Mouse (Mus musculus): ENCODE measurements at regions not wholly inside any gene's neighbourhood (a gene's known extent, or its start where the extent isn't known, plus 50 kb on each side); places are given as distances from the start of the nearest gene placed in this dataset.

DNA sequence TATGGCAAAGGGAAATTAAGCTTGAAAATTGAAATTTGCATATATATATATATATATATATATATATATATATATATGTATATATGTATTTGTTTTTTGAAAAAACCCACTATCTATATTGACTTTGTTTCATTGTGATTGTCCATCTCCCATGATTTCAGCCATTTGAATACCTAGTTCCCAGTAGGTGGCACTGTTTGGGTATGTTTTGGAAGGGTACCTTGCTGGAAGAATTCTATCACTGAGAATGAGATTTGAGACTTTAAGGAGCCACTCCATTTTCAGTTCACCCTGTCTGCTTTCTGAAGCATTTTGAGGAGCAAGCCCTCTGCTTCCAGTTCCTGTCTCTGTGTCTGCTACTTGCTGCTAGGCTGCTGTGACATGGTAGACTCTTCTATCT lies 72.8 kb upstream of the Ugt8a start:
- no peak overlapping the region for H3K27ac ChIP-seq (replicated peaks)
- no peak overlapping the region for H3K9ac ChIP-seq
- ATAC-seq (ENCODE audit: low FRiP score, low read depth): no peak
- no peak overlapping the region for H3K4me3 ChIP-seq
- no peak overlapping the region for H3K4me2 ChIP-seq
- H3K36me3 ChIP-seq: no peaks in the 10 kb centered on the region
- H3K9me3 ChIP-seq: no peaks in the 10 kb centered on the region
- H3K27me3 ChIP-seq: no peaks in the 10 kb centered on the region
- H3K4me1 ChIP-seq (replicated peaks): no peaks in the 10 kb centered on the region

DNA sequence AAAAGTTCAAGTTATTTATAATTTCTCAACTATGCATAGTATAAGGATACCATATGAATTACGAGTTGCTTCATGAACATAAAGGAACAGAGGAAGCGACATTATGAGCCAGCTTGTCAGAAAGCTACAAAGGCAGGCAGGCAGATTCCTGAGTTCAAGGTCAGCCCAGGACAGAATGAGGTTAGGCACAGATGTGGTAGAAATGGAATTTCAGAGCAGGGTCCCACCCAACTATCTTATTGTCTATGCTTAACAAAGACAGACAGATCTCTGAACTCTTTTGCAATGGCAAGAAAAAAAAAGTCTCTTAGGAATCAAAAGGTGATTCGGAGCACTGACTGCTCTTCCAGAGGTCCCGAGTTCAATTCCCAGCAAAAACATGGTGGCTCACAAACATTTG lies 77.7 kb upstream of the Ugt8a start:
- H3K9ac ChIP-seq: no peak overlapping the region
- no peaks in the 10 kb centered on the region for H3K4me1 ChIP-seq (replicated peaks)
- no peak for ATAC-seq (ENCODE audit: low FRiP score, low read depth)
- WGBS: 93% methylated on average over 4 of the region's 4 CpGs
- no peaks in the 10 kb centered on the region for H3K27me3 ChIP-seq
- H3K4me3 ChIP-seq: no peak overlapping the region
- no peaks in the 10 kb centered on the region for H3K9me3 ChIP-seq
- no peak overlapping the region for H3K4me2 ChIP-seq
- H3K36me3 ChIP-seq: no peaks in the 10 kb centered on the region
- no peak overlapping the region for H3K27ac ChIP-seq (replicated peaks)

DNA sequence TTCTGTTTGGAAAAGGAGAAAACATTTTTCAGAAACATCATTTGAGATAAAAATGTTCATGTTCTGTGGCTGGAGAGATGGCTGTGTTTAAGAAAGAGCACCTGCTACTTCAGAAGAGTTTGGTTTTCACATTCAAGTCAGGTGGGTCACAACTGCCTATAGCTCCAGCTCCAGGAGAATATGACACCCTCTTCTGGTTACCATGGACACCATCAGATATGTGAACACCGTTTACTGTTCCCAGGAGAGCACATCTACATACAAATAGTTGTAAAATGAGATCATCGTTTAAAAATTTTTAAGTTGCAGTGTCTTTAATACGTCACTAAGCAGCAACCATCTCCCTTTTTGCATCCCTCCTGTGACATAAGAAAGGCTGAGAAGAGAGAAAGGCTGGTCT lies 105.9 kb upstream of the Ugt8a start:
- ATAC-seq (ENCODE audit: low FRiP score, low read depth): no peak
- no peaks in the 10 kb centered on the region for H3K27me3 ChIP-seq
- no peak overlapping the region for H3K9ac ChIP-seq
- H3K4me3 ChIP-seq: no peak overlapping the region
- H3K4me1 ChIP-seq (replicated peaks): no peaks in the 10 kb centered on the region
- H3K27ac ChIP-seq (replicated peaks): no peak overlapping the region
- H3K9me3 ChIP-seq: no peaks in the 10 kb centered on the region
- 22% methylated on average over 3 of the region's 3 CpGs for WGBS
- no peaks in the 10 kb centered on the region for H3K36me3 ChIP-seq
- H3K4me2 ChIP-seq: no peak overlapping the region

DNA sequence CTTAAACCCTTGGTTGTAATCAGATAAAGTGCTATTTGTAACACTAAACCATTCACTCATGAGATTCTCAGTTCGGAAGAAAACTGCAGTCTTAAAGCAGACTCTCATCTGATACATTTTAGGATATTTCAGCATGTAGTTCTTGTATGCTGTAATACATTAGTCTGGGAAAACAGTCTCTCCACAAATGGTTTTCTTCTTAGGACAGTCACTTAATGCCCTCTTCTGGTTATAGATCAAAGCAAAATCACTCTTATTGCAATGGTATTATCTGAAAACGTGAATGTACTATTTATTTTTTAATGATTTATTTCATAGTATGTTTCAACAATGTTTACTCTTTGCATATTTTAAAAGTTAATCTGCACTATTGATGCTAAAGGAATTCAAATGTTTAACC lies 106.4 kb upstream of the Ugt8a start:
- H3K27ac ChIP-seq (replicated peaks): no peak overlapping the region
- no peak overlapping the region for H3K4me2 ChIP-seq
- WGBS: 59% methylated on average over 2 of the region's 2 CpGs
- H3K36me3 ChIP-seq: no peaks in the 10 kb centered on the region
- no peak overlapping the region for H3K9ac ChIP-seq
- H3K4me3 ChIP-seq: no peak overlapping the region
- H3K27me3 ChIP-seq: no peaks in the 10 kb centered on the region
- no peaks in the 10 kb centered on the region for H3K9me3 ChIP-seq
- no peak for ATAC-seq (ENCODE audit: low FRiP score, low read depth)
- no peaks in the 10 kb centered on the region for H3K4me1 ChIP-seq (replicated peaks)

DNA sequence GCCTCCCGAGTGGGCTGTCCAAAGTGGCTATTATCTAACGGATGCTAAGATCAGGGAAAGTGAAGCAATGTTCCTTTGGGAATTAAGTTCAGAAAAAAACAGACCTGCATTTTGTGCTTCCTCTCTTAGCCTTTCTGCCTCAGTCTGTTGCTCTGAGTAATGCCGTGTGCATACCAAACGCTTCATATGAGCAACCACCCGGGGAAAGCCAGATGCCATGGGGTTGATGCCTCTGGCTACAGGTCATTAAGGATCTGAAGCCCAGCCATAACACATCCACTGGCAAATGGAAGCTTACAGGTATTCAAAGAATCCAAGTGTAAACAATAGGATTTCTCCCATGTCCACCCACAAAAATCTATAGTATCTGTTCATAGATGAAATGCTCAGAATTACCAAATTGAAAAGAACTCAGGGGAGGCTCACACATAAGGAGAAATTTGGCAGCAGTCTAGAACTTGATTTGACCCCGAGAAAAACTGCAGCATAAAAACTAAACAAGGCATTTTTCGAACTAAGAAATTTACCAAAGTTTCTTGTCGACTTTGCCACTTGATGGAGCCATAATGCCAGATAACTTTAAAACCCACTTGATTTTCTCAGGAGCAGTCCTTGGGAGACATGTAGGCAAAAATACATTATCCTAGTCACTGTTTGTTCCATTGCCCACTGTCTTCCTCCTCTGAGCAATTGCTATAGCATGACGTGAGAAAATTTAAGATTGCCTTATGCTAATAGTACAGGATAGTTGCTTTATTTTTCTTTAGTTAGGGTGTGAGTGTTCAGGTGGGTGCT lies 107.8 kb upstream of the Ugt8a start:
- no peaks in the 10 kb centered on the region for H3K9me3 ChIP-seq
- H3K9ac ChIP-seq: no peak overlapping the region
- no peak overlapping the region for H3K4me3 ChIP-seq
- no peaks in the 10 kb centered on the region for H3K4me1 ChIP-seq (replicated peaks)
- no peak overlapping the region for H3K4me2 ChIP-seq
- no peaks in the 10 kb centered on the region for H3K27me3 ChIP-seq
- 70% methylated on average over 9 of the region's 9 CpGs for WGBS
- no peaks in the 10 kb centered on the region for H3K36me3 ChIP-seq
- no peak overlapping the region for H3K27ac ChIP-seq (replicated peaks)
- no peak for ATAC-seq (ENCODE audit: low FRiP score, low read depth)

DNA sequence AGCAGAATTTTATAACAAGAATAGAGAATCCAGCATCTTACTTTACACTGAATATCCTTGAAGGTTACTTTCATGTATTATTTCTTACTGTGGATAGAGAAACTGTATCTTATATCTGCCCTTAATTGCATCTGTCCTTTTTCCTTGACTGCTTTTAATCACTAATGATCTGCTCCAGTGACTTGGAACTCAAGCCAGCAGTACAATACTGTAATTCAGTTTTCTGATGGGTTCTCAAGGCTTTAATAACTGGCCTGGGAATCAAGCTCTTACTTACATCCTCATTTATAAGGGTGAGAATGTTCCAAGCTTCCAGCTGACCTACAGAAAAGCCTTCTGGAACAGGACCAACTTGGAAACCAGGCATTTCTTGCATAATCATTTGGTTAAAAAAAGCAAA lies 120.2 kb upstream of the Ugt8a start:
- Histone ChIP-seq H3K4me2 (no peak overlapping the region), H3K27me3 (no peaks in the 10 kb centered on the region), H3K9me3 (no peaks in the 10 kb centered on the region), H3K4me1 (replicated peaks) (no peaks in the 10 kb centered on the region), H3K27ac (replicated peaks) (no peak overlapping the region), H3K9ac (no peak overlapping the region), H3K36me3 (no peaks in the 10 kb centered on the region), H3K4me3 (no peak overlapping the region)
- ATAC-seq (ENCODE audit: low FRiP score, low read depth): no peak

DNA sequence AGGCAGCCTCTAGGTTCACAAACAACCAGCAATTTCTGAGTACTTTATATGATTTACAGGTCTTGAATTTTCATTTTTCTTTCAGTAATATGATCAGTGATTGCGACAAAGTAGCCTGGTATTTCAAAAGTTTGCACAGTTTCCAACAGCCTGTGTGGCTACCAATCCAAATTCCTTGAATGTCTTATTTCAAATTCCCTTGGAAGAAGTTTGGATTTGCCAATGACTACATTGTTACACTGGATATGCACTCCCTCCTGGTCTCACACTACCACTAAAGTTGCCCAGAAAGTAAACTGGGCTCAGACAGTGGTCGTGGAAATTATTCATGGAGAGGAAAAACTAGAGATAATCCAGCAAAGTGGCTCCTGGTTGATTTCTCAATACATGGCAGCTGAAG lies 166.7 kb upstream of the Ugt8a start:
- no peak for ATAC-seq (ENCODE audit: low FRiP score, low read depth)
- H3K4me3 ChIP-seq: no peak overlapping the region
- no peaks in the 10 kb centered on the region for H3K4me1 ChIP-seq (replicated peaks)
- no peaks in the 10 kb centered on the region for H3K27me3 ChIP-seq
- no peak overlapping the region for H3K27ac ChIP-seq (replicated peaks)
- no peak overlapping the region for H3K4me2 ChIP-seq
- WGBS: 94% methylated on average over 2 of the region's 2 CpGs
- no peak overlapping the region for H3K9ac ChIP-seq
- no peaks in the 10 kb centered on the region for H3K36me3 ChIP-seq
- no peaks in the 10 kb centered on the region for H3K9me3 ChIP-seq

DNA sequence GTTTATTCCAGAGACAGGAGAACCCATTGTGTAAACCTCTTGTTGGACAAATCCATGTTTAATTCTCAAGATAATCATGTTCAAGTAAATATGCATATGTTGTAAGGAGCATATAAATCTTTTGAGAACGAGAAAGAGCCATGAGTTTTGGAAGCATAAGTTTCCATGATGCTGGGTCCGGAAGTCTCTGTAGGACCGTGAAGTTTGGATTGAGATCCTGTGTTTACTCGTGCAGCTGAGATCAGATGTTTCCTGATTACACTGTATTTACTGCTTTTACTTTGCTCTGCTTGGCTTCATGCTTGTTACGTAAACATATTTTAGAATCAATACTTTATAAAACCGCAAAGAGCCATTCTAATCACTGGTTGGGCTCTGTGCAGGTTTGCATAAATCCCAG lies 171.0 kb upstream of the Ugt8a start:
- Histone ChIP-seq H3K36me3 (no peaks in the 10 kb centered on the region), H3K27me3 (no peaks in the 10 kb centered on the region), H3K9me3 (no peaks in the 10 kb centered on the region), H3K9ac (no peak overlapping the region), H3K4me1 (replicated peaks) (no peaks in the 10 kb centered on the region), H3K27ac (replicated peaks) (no peak overlapping the region), H3K4me3 (no peak overlapping the region), H3K4me2 (no peak overlapping the region)
- ATAC-seq (ENCODE audit: low FRiP score, low read depth): no peak
- 90% methylated on average over 6 of the region's 6 CpGs for WGBS

DNA sequence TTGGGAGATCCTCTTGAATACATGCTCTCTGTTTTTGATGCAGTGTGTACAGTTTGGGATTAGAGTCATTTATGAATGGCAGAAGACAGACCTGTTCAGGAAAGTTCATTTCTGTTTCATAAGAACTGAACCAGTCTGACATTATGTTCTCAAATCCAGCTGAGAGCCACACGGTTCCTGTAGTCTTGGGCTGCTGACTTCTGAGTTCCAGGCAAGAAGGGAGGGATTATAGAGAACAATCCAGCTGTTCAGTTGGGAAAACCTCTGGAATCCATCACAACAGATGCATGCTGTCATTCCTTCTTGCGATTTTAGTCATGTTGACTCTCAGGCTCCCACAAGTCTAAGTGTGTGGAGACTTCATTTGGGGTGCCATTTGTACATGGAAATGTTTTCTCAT lies 179.4 kb upstream of the Ugt8a start:
- Histone ChIP-seq H3K4me3 (no peak overlapping the region), H3K27me3 (no peaks in the 10 kb centered on the region), H3K9me3 (no peaks in the 10 kb centered on the region), H3K9ac (no peak overlapping the region), H3K4me1 (replicated peaks) (no peaks in the 10 kb centered on the region), H3K36me3 (no peaks in the 10 kb centered on the region), H3K4me2 (no peak overlapping the region), H3K27ac (replicated peaks) (no peak overlapping the region)
- no peak for ATAC-seq (ENCODE audit: low FRiP score, low read depth)
- WGBS: 88% methylated on average over 2 of the region's 2 CpGs

DNA sequence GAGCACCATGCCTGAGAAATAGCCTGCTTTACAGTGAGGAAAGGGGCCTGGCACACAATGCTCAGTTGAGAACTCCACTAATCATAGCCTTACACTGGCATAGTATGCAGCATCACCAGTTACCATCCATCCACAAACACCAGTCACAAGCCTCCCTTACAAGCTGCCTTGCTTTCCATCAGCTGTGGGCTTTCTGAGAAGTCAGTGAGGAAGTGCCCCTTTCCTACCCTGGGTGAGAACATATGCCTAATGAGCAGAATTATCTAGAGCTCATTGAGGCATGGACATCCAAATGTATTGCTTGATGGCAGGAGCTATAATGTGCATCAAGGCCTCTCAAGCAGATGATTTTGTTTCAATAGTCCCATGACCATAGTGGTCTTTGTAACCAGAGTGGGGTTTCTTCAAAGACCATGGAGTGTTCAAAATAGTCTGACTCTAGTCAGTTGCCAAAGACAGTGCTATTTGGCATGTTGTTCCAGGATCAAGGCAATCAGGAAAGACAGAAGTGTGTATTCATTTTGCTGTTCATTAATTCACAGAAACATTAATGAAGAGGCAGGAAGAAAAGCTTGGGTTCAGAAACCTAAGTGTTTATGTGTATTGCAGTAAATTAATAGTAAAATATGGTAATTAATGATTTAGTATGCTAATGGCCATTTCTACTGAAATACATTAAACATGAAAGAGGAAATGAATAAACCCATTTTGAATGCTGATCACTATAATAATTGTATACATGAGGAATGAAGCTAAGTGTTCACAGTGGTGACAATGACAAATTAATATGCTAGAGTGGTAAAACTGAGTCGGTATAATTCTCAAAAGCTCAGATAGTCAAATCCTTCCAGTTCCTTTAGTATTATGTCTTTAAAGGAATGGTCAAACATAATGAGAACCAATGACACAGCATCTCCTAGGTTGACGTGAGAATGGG lies 184.2 kb upstream of the Ugt8a start:
- Histone ChIP-seq H3K4me1 (replicated peaks) (no peaks in the 10 kb centered on the region), H3K27me3 (no peaks in the 10 kb centered on the region), H3K9ac (no peak overlapping the region), H3K4me3 (no peak overlapping the region), H3K4me2 (no peak overlapping the region), H3K9me3 (no peaks in the 10 kb centered on the region), H3K36me3 (no peaks in the 10 kb centered on the region), H3K27ac (replicated peaks) (no peak overlapping the region)
- WGBS: 76% methylated on average over 2 of the region's 2 CpGs
- no peak for ATAC-seq (ENCODE audit: low FRiP score, low read depth)

DNA sequence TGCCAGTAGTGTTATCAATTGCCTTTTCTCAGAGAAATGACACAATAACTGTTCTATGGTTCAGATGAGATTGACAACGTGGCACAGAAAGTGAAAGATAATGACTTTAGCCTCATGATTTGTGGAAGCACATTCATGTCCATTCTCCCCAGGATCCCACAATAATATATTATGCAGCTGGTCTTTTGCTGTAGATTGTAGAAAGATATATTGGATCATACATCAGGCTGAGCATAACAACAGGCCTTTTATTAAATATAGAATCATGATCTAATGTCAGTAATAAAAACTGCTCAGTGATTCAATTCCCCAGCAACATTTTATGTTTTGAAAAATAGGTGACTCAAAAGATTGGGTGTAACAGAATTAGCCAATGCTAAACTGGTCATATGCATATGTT lies 196.9 kb upstream of the Arsj start:
- no peak overlapping the region for H3K9ac ChIP-seq
- WGBS: 65% methylated on average over 1 of the region's 1 CpGs
- H3K4me1 ChIP-seq (replicated peaks): no peaks in the 10 kb centered on the region
- no peak overlapping the region for H3K4me2 ChIP-seq
- H3K27ac ChIP-seq (replicated peaks): no peak overlapping the region
- H3K4me3 ChIP-seq: no peak overlapping the region
- H3K9me3 ChIP-seq: no peaks in the 10 kb centered on the region
- no peak for ATAC-seq (ENCODE audit: low FRiP score, low read depth)
- H3K27me3 ChIP-seq: no peaks in the 10 kb centered on the region
- H3K36me3 ChIP-seq: no peaks in the 10 kb centered on the region

DNA sequence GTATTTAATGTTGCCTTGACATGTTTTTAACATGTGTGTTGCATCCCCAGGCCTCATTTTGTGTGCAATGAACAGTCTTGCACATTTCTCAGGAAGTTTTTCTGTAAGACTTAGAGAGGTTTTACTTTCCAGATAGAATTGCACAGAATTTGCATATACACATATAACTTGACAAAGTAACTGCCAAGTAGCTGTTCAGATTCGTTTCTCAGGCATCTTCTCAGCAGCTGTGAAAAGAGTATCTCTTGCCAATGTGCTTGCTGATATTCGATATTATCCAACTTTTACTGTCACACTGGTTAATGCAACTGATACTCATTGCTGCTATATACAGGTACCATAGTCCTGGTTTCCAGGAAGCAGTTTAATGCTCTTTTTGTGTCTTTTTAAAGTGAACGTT lies 154.5 kb upstream of the Arsj start:
- Histone ChIP-seq H3K4me1 (replicated peaks) (no peaks in the 10 kb centered on the region), H3K4me2 (no peak overlapping the region), H3K27ac (replicated peaks) (no peak overlapping the region), H3K27me3 (no peaks in the 10 kb centered on the region), H3K36me3 (no peaks in the 10 kb centered on the region), H3K9ac (no peak overlapping the region), H3K4me3 (no peak overlapping the region), H3K9me3 (no peaks in the 10 kb centered on the region)
- ATAC-seq (ENCODE audit: low FRiP score, low read depth): no peak
- WGBS: 81% methylated on average over 3 of the region's 3 CpGs

All from hindbrain, embryonic 15.5 days (tissue).